Mouse (Mus musculus): Measurements from ENCODE around the gene Gm8693. TPM values are rescaled to one million over a fixed set of nuclear protein-coding genes. Genes with fewer than 3 reads are reported as not detected.
"Not testable (repeated sequence)": the region's sequence is repeated elsewhere in the genome, so short reads cannot be mapped to it uniquely, and the experiment has no call there.

Gm8693 gene
- polyA plus RNA-seq (2021), result not detected

GRCm38 (mm10) chr7:22692217-22692616, at the start of gene Gm8693:
Gm8693 (minus strand) TSS chr7:22692317.
- in situ Hi-C loops (cut with MboI; ENCODE audit: low pct_unique_long_range_greater_than_20kb); ATAC-seq; DNase-seq (ENCODE audit: low read depth, low spot score); POLR2A ChIA-PET; H3K27me3 ChIP-seq; CTCF ChIA-PET: not testable (repeated sequence)

- in situ Hi-C loops (cut with MboI; ENCODE audit: low pct_unique_long_range_greater_than_20kb); ATAC-seq; DNase-seq (ENCODE audit: low read depth, low spot score); H3K27me3 ChIP-seq; CTCF ChIA-PET; POLR2A ChIA-PET: not testable (repeated sequence)
Measured at GRCm38 (mm10) chr7:22719610-22720009, 27.5 kb upstream of the Gm8693 start, which contains the start of gene Gm4567. Gm4567 (minus strand) TSS chr7:22719710.

- in situ Hi-C loops (cut with MboI; ENCODE audit: low pct_unique_long_range_greater_than_20kb); POLR2A ChIA-PET: not testable (repeated sequence)
Measured at GRCm38 (mm10) chr7:22657718-22658117, 34.4 kb downstream of the Gm8693 start, which contains the start of gene Vmn1r155. Vmn1r155 (plus strand) TSS chr7:22658018.

More at GRCm38 (mm10) chr7:22657718-22658117, 34.4 kb downstream of the Gm8693 start, which contains the start of gene Vmn1r155:
- DNase-seq (ENCODE audit: low read depth, low spot score); CTCF ChIA-PET; H3K27me3 ChIP-seq; ATAC-seq: not testable (repeated sequence)

Other genes with a start within 250 kb of the Gm8693 start
- gene Gm10665, start 228.2 kb downstream of the Gm8693 start, polyA plus RNA-seq (2021), result not detected
- gene Vmn1r151, start 192.6 kb downstream of the Gm8693 start, polyA plus RNA-seq (2021), result not detected
- gene Vmn1r152, start 169.3 kb downstream of the Gm8693 start, polyA plus RNA-seq (2021), result not detected
- not detected for gene Gm8677, start 157.4 kb downstream of the Gm8693 start, polyA plus RNA-seq (2021)
- gene Gm4201, start 127.0 kb downstream of the Gm8693 start, polyA plus RNA-seq (2021), result not detected
- gene Gm4565, start 104.2 kb downstream of the Gm8693 start, polyA plus RNA-seq (2021), result not detected
- gene Vmn1r155, start 34.3 kb downstream of the Gm8693 start, polyA plus RNA-seq (2021), result not detected
- gene Gm4567, start 27.4 kb upstream of the Gm8693 start, polyA plus RNA-seq (2021), result not detected
- gene Vmn1r157, start 69.4 kb upstream of the Gm8693 start, polyA plus RNA-seq (2021), result not detected
- not detected for gene Vmn1r158, start 98.5 kb upstream of the Gm8693 start, polyA plus RNA-seq (2021)
- not detected for gene Vmn1r159, start 151.3 kb upstream of the Gm8693 start, polyA plus RNA-seq (2021)
- not detected for gene Vmn1r160, start 178.9 kb upstream of the Gm8693 start, polyA plus RNA-seq (2021)

All from Patski (cell line).